Mouse (Mus musculus): ENCODE measurements at regions not wholly inside any gene's neighbourhood (a gene's known extent, or its start where the extent isn't known, plus 50 kb on each side); places are given as distances from the start of the nearest gene placed in this dataset.

DNA sequence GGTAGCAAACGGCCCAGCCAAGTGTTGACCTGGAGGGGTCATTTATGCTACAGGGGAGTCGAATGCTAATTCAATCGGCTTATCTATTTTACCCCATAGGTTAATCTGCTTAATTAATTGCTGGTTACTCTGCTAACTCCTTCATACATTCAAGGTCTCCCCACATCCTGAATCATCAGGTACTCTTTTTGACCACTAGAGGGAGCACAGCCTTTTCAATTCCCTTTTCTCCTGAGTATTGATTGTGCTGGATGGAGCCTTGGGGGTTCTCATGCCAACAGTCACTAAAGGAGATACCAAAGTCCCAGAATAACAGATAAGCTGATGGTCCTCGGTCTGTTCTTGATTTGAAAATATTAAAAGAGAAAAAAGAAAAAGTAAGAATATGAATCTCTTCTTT lies 126.8 kb downstream of the Polr2m start:
- no peak for ATAC-seq (ENCODE audit: insufficient number of reproducible peaks, insufficient read depth, low FRiP score, low read depth)
- Histone ChIP-seq H3K9ac (ENCODE audit: low read length) (no peak overlapping the region), H3K4me3 (ENCODE audit: control insufficient read depth in 1 of 2, insufficient read depth in 1 of 2, low read depth in 1 of 2, low read length in 2 of 2) (no peak overlapping the region), H3K36me3 (ENCODE audit: control insufficient read depth, insufficient read depth, low read length) (no peaks in the 10 kb centered on the region), H3K9me3 (ENCODE audit: control insufficient read depth, low read length) (no peaks in the 10 kb centered on the region; the same call in 1 of the 2 replicates), H3K27me3 (ENCODE audit: control insufficient read depth, insufficient read depth, low read length) (0 out of 2 replicates have a peak, but pooled peaks cover 3% of the 10 kb centered on the region), H3K4me1 (ENCODE audit: control insufficient read depth in 2 of 2, insufficient read depth in 2 of 2, low read length in 2 of 2) (peaks cover 1% of the 10 kb centered on the region in 2 experiments; a peak in 2 of 4 replicates), H3K4me2 (ENCODE audit: low read length) (no peak overlapping the region), H3K27ac (replicated peaks in 1 of 2; ENCODE audit: control insufficient read depth in 1 of 2, insufficient read depth in 1 of 2, low read depth in 2 of 2, low read length in 2 of 2) (no peak overlapping the region)
- WGBS, result 26% methylated on average over 4 of the region's 4 CpGs

DNA sequence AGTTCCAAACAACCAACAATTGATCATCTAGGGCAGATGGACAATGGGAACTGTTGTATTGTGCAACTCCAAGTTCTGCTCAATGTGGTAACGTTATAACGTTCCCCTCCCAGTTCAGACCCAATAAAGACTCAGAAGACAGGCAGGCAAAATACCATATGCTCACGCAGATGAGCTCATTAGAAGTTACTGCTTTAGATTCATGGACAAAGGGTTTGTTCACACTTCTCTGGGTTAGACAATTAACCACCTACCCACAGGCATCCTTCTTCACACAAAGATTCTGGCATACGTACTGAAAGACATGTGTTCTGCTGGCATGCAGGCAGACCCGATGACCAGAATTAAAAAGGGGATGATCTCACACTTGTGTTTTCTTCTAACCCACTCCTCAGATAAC lies 130.0 kb downstream of the Polr2m start:
- WGBS, result 72% methylated on average over 5 of the region's 5 CpGs
- H3K4me2 ChIP-seq (ENCODE audit: low read length), result no peak overlapping the region
- no peak for ATAC-seq (ENCODE audit: insufficient number of reproducible peaks, insufficient read depth, low FRiP score, low read depth)
- no peak overlapping the region for H3K27ac ChIP-seq (replicated peaks in 1 of 2; ENCODE audit: control insufficient read depth in 1 of 2, insufficient read depth in 1 of 2, low read depth in 2 of 2, low read length in 2 of 2)
- no peak overlapping the region for H3K9ac ChIP-seq (ENCODE audit: low read length)
- no peaks in the 10 kb centered on the region for H3K36me3 ChIP-seq (ENCODE audit: control insufficient read depth, insufficient read depth, low read length)
- H3K27me3 ChIP-seq (ENCODE audit: control insufficient read depth, insufficient read depth, low read length), result 0 out of 2 replicates have a peak, but pooled peaks cover 3% of the 10 kb centered on the region
- no peaks in the 10 kb centered on the region for H3K4me1 ChIP-seq (ENCODE audit: control insufficient read depth in 2 of 2, insufficient read depth in 2 of 2, low read length in 2 of 2)
- H3K4me3 ChIP-seq (ENCODE audit: control insufficient read depth in 1 of 2, insufficient read depth in 1 of 2, low read depth in 1 of 2, low read length in 2 of 2), result no peak overlapping the region
- H3K9me3 ChIP-seq (ENCODE audit: control insufficient read depth, low read length), result no peaks in the 10 kb centered on the region
